Mouse (Mus musculus) C2C12 (cell line): Measurements from ENCODE around the gene Ramp1.

Experiments used
- CTCF ChIP-seq: IDR thresholded peaks from one replicate; pipeline ENCODE4 v1.5.1; 2011; ENCODE audit not compliant: control insufficient read depth, insufficient read depth, insufficient read length
- FOSL1 ChIP-seq: IDR thresholded peaks from one replicate; pipeline ENCODE4 v1.8.0; 2011; ENCODE audit warnings: mild to moderate bottlenecking, low read length; ENCODE audit not compliant: poor library complexity, insufficient read depth, severe bottlenecking
- MAX ChIP-seq: IDR thresholded peaks from one replicate; pipeline ENCODE4 v1.6.1; 2011; ENCODE audit warnings: mild to moderate bottlenecking, control low read depth
- MYOD1 ChIP-seq: IDR thresholded peaks from one replicate; pipeline ENCODE4 v1.6.1; 2011; ENCODE audit warnings: low read depth; ENCODE audit not compliant: control insufficient read depth, insufficient read length
- MYOG ChIP-seq: IDR thresholded peaks from one replicate; pipeline ENCODE4 v1.6.1; 2011; ENCODE audit not compliant: control insufficient read depth, insufficient read length; ENCODE audit errors: extremely low read depth
- USF1 ChIP-seq: IDR thresholded peaks from one replicate; pipeline ENCODE4 v1.6.1; 2011; ENCODE audit warnings: low read depth, mild to moderate bottlenecking, control low read depth, moderate library complexity

GRCm38 (mm10) chr1:91257918-91258317, 78.3 kb downstream of the Ramp1 start:
- no peak for TF ChIP-seq CTCF
- TF ChIP-seq MAX, result no peak
- TF ChIP-seq FOSL1, result no peak
- TF ChIP-seq MYOG, result no peak
- no peak for TF ChIP-seq USF1
- TF ChIP-seq MYOD1, result no peak
